Mouse (Mus musculus) lung, adult 2 months (tissue): Measurements from ENCODE around the gene Mamstr. TPM values are rescaled to one million over a fixed set of nuclear protein-coding genes. Genes with fewer than 3 reads are reported as not detected.

ENCODE experiments used
- DNase-seq: peaks from one replicate; pipeline ENCODE4 v3.0.0; 2022
- H3K4me1 ChIP-seq: fragments of 200-500 bp; 2 replicates; pipeline ENCODE4 v1.6.1; 2011; ENCODE audit warnings: low read length; ENCODE audit not compliant: control insufficient read depth, insufficient read depth
- H3K4me3 ChIP-seq: fragments of 200-500 bp; replicated peaks from 2 replicates; pipeline ENCODE3; 2011; ENCODE audit warnings: low read depth, mild to moderate bottlenecking, control low read depth, low read length; ENCODE audit errors: extremely low read depth
- CTCF ChIP-seq: fragments of 200-500 bp; IDR thresholded peaks from 2 replicates; pipeline ENCODE4 v1.5.1; 2011; ENCODE audit warnings: mild to moderate bottlenecking, low read length, control low read depth; ENCODE audit not compliant: insufficient read depth
- POLR2A ChIP-seq: fragments of 200-500 bp; IDR thresholded peaks from 2 replicates; pipeline ENCODE4 v1.6.1; 2011; ENCODE audit warnings: low read depth, mild to moderate bottlenecking, control low read depth, low read length, borderline replicate concordance; ENCODE audit errors: extremely low read depth
- WGBS: fragments of 180-500 bp; shearing (Covaris S2); methylation state at CpG from one replicate; pipeline ENCODE4 v1.1.7; 2018; 5-methylcytosine and 5-hydroxymethylcytosine counted together
- polyA plus RNA-seq: library from polyadenylated mRNA; depleted of rRNA; stranded (reverse); fragments of >200 nt; gene quantifications from 2 replicates; pipeline ENCODE4 v1.2.3, GENCODE M21; 2012; rRNA removed

Mamstr gene
- polyA plus RNA-seq: 8.6 and 13.2 TPM in 2 replicates

GRCm38 (mm10) chr7:45639561-45640027 lies at the start of gene Mamstr:
Gene Mamstr (plus strand): TSS chr7:45639977.
- Histone ChIP-seq H3K4me3 (no peak within 1 kb of the TSS), H3K4me1 (peaks cover 17% of the 10 kb centered on the region)
- 42% methylated on average over 19 of the region's 19 CpGs for WGBS
- TF ChIP-seq CTCF (no peak), POLR2A (0 out of 2 replicates have a peak, but pooled peaks have one; percentile 2)
- no peak for DNase-seq

DNA sequence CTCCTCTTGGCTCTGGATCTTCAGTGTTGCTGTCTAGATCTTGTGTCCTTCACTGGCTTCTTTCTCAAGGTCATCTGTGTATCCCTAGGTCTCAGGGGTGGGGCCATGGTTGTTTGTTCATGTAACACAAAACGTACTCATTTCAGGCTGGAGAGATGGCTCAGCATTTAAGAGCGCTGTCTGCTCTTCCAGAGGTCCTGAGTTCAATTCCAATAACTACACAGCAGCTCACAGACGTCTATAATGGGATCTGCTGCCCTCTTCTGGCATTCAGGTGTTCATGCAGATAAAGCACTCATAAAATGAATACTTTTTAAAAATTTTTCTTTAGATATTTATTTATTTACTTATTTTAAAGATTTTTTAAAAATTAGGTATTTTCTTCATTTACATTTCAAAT lies 48.9 kb upstream of the Mamstr start:
- DNase-seq: no peak
- Histone ChIP-seq H3K4me1 (no peaks in the 10 kb centered on the region), H3K4me3 (no peak overlapping the region)
- 57% methylated on average over 3 of the region's 3 CpGs for WGBS
- TF ChIP-seq CTCF (no peak), POLR2A (no peak)

- 50% methylated on average over 7 of the region's 7 CpGs for WGBS
- Histone ChIP-seq H3K4me1 (no peaks in the 10 kb centered on the region), H3K4me3 (no peak overlapping the region)
- no peak for DNase-seq
- TF ChIP-seq POLR2A: no peak
- no peak for TF ChIP-seq CTCF
These were observed 47.9 kb upstream of the Mamstr start for GRCm38 (mm10) chr7:45591880-45592279.

DNA sequence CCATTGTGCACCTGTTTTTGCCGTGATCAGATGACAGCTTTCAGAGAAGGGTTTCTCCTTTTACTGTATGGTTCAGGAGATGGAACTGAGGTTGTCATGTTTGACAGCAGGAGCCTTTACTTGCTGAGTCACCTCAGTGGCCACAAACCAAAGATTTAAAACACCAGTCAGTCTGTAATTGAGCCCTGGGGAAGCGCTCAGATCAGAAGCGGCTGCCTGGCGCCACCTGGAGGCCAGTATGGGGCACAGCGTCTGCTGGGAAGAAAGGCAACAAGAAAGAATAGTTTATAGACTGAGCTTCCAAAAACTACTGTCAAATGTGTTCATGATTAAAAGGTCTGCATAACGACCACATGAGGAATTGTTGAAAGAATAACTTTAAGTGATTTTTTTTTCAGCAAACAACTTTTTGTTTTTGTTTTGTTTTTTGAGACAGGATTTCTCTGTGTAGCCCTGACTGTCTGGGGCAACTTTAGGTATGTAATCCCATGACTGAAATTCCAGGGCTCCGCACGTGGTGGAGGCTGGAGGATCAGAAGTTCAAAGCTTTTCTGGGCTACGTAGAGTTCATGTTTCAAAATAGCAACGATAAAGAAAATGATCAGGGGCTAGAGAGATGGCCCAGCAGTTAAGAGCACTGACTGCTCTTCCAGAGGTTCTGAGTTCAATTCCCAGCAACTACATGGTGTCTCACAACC lies 46.5 kb upstream of the Mamstr start:
- Histone ChIP-seq H3K4me3 (no peak overlapping the region), H3K4me1 (no peaks in the 10 kb centered on the region)
- 18% methylated on average over 10 of the region's 10 CpGs for WGBS
- peak; percentile 77 for TF ChIP-seq CTCF
- no peak for TF ChIP-seq POLR2A
- DNase-seq: peak; percentile 69

DNA sequence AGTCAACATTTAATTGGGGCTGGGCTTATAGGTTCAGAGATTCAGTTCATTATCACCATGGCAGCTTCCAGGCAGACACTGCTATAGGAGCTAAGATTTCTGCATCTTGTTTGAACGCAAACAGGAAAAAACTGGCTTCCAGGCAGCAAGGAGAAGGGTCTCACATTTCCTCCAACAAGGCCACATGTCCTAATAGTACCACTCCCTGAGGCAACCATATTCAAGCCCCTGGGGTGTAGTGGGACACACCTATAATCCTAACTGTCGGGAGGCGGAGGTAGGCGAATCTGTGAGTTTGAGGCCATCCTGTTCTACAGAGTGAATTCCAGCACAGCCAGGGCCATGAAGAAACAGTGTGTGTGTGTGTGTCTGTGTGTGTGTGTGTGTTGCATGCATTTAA lies 44.6 kb upstream of the Mamstr start:
- Histone ChIP-seq H3K4me3 (no peak overlapping the region), H3K4me1 (no peaks in the 10 kb centered on the region)
- no peak for DNase-seq
- WGBS: 86% methylated on average over 4 of the region's 4 CpGs
- no peak for TF ChIP-seq CTCF
- TF ChIP-seq POLR2A: no peak

GRCm38 (mm10) chr7:45596107-45596506 lies 43.7 kb upstream of the Mamstr start:
- TF ChIP-seq CTCF (no peak), POLR2A (no peak)
- no peak overlapping the region for H3K4me3 ChIP-seq
- WGBS: 87% methylated on average over 1 of the region's 1 CpGs
- H3K4me1 ChIP-seq: no peaks in the 10 kb centered on the region
- DNase-seq: no peak

GRCm38 (mm10) chr7:45597013-45597412 lies 42.8 kb upstream of the Mamstr start:
- DNase-seq: no peak
- WGBS: 87% methylated on average over 5 of the region's 5 CpGs
- H3K4me1 ChIP-seq: no peaks in the 10 kb centered on the region
- TF ChIP-seq CTCF (no peak), POLR2A (no peak)
- no peak overlapping the region for H3K4me3 ChIP-seq

- no peak for TF ChIP-seq POLR2A
- TF ChIP-seq CTCF: no peak
- H3K4me3 ChIP-seq: no peak overlapping the region
- 83% methylated on average over 6 of the region's 6 CpGs for WGBS
- no peak for DNase-seq
- H3K4me1 ChIP-seq: no peaks in the 10 kb centered on the region
These were observed 42.2 kb upstream of the Mamstr start for GRCm38 (mm10) chr7:45597527-45597926.

DNA sequence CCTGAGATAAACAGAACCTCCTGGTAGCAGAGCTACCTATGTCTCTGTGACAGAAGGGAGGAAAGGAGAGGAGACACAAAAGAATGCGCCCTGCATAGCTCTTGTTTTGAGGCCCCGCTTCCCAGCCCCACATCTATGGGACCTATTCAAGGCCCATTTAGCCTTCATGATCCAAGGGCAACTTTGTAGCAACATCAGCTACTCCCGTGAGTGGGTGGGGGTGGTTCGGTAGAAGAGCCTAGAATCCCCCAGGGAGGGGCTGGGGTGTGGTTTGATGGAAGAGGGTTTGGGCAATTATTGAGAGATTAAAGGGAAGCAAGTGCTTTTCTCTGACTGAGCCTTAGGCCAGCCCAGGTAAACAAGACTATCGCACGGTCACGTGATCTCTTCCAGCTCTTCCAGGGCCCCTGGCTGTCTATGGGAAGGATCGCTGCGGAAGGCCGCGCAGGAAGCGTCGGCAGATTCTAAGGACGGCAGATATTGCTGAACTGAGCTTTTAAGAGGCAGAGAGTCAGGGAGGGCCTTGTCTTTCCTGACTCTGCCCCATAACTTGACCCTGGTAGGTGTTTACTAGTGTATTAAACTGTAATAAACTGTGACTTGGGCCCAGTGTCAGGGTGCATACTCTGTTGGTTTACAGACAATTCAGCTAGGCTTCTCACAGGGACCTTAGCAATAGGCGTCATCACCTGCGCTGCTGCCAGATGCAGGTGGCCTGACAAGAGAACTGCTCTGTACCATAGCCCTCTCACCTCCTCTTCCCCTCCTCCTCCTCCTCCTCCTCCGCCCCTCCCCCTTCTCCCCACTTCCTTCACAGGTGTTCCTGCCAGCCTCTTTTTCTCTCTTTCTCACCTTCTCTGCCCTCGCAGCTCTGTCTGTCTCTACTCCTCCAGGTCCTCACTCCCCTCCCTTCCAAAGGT lies 40.6 kb upstream of the Mamstr start:
- no peak overlapping the region for H3K4me3 ChIP-seq
- no peaks in the 10 kb centered on the region for H3K4me1 ChIP-seq
- TF ChIP-seq CTCF (no peak), POLR2A (no peak)
- DNase-seq: no peak
- WGBS: 46% methylated on average over 18 of the region's 18 CpGs
